Mouse (Mus musculus) megakaryocyte, embryonic 14.5 days (primary cell): ENCODE measurements around the gene Enpp3. TPM values are rescaled to one million over a fixed set of nuclear protein-coding genes. Genes with fewer than 3 reads are reported as not detected.

ENCODE experiments used
- H3K27me3 ChIP-seq: replicated peaks from 2 replicates; pipeline ENCODE3; 2012; ENCODE audit warnings: inconsistent platforms
- H3K36me3 ChIP-seq: replicated peaks from 2 replicates; pipeline ENCODE3; 2012; ENCODE audit warnings: low read length, inconsistent platforms, mixed read lengths
- H3K4me1 ChIP-seq: 2 replicates; pipeline ENCODE4 v1.6.1; 2012; ENCODE audit warnings: inconsistent platforms
- H3K4me3 ChIP-seq: replicated peaks from 2 replicates; pipeline ENCODE3; 2012; ENCODE audit warnings: moderate library complexity, mild to moderate bottlenecking, inconsistent platforms
- H3K9me3 ChIP-seq: 2 replicates; pipeline ENCODE4 v1.6.1; 2012; ENCODE audit warnings: inconsistent platforms
- FLI1 ChIP-seq: IDR thresholded peaks from 2 replicates; pipeline ENCODE4 v1.6.1; 2012; ENCODE audit warnings: low read length, inconsistent platforms, mixed read lengths
- GATA1 ChIP-seq: IDR thresholded peaks from 3 replicates; pipeline ENCODE4 v1.6.1; 2012; ENCODE audit warnings: mixed read lengths, low read length, inconsistent platforms, borderline replicate concordance
- polyA plus RNA-seq: library from polyadenylated mRNA; stranded (reverse); fragments of >175 nt; gene quantifications from 2 replicates; pipeline ENCODE4 v1.2.3, GENCODE M21; 2012; ENCODE audit warnings: low replicate concordance; ENCODE audit not compliant: insufficient read depth

Enpp3 gene
- polyA plus RNA-seq, 1 experiment, result not detected

- Histone ChIP-seq H3K27me3 (no peaks in the 10 kb centered on the region), H3K4me3 (no peak overlapping the region), H3K9me3 (peaks cover 4% of the 10 kb centered on the region; the same call in 1 of the 2 replicates), H3K36me3 (no peaks in the 10 kb centered on the region), H3K4me1 (no peaks in the 10 kb centered on the region)
- no peak for TF ChIP-seq FLI1
- no peak for TF ChIP-seq GATA1
Observed at GRCm38 (mm10) chr10:24767695-24768094, 74.9 kb downstream of the Enpp3 start.

GRCm38 (mm10) chr10:24766061-24766460 lies 76.6 kb downstream of the Enpp3 start:
- TF ChIP-seq GATA1 (no peak), FLI1 (no peak)
- Histone ChIP-seq H3K4me3 (no peak overlapping the region), H3K9me3 (no peaks in the 10 kb centered on the region), H3K4me1 (no peaks in the 10 kb centered on the region), H3K36me3 (no peaks in the 10 kb centered on the region), H3K27me3 (no peaks in the 10 kb centered on the region)

DNA sequence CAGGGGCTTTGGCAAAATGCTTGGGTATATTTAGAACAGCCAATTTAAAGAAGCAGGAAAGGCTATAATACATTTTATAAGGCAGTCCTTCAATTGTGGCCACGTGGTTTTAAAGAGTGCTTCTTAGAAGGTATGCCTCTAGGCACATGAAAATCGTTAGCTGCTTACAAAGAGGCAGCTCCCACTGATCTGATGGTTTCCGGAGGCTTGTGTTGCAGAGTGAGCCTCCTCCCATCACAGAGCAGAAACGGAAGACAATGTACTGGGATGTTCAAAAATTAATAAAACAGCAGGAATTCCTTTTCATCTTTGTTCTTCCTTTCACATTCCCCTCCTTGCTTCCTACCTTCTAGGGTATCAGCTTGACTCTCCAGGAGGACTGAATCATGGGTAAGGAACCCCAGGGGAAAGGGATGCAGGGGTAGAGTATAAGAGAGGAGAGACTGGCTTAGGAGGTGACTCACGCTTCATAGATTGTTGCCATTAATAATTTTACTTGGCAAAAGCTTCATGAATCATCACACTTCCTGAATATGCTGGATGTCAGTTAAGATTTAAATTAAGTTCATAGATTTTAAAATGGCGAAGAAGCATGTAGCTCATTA lies 77.4 kb downstream of the Enpp3 start:
- no peaks in the 10 kb centered on the region for H3K4me1 ChIP-seq
- no peaks in the 10 kb centered on the region for H3K27me3 ChIP-seq
- H3K36me3 ChIP-seq, result no peaks in the 10 kb centered on the region
- H3K9me3 ChIP-seq, result no peaks in the 10 kb centered on the region
- TF ChIP-seq GATA1 (no peak), FLI1 (no peak)
- no peak overlapping the region for H3K4me3 ChIP-seq

DNA sequence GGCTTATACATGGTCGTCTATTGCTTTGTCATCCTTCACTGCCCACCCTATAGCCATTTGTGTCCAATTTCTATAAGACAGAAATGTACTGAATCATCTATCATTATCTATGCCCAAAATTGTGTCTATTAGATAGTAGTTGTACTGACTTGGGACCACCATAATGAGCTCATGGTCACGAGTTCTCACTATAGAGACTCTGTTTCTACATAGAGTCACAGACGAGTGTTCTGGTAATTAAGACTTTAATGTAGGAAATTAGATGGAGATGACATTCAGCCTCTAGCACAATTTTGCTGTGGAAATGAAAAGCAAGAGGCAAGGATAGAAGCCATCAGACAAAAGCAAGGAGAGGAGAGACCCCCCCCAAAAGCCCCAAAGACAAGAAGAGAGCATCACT lies 78.0 kb downstream of the Enpp3 start:
- no peaks in the 10 kb centered on the region for H3K27me3 ChIP-seq
- no peak overlapping the region for H3K4me3 ChIP-seq
- no peak for TF ChIP-seq FLI1
- no peak for TF ChIP-seq GATA1
- H3K9me3 ChIP-seq, result no peaks in the 10 kb centered on the region
- no peaks in the 10 kb centered on the region for H3K36me3 ChIP-seq
- H3K4me1 ChIP-seq, result no peaks in the 10 kb centered on the region

DNA sequence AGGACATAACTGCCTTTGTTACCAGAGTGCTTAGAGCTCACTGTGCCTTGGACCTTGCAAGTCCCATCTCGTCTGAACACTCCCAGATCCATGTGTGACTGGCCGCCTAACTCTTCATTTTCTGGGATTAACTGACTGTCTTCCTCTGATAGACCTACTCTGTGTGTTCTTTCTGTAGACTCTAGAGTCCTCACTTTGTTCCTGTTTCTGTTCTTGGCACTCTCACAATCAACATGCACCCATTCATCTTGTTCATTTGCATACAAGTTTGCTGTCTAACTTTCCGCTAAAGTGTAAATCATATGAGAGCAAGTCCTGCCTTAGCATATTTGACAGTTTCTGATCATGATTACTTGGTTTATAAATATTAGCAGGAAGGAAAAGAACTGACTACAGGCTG lies 79.4 kb downstream of the Enpp3 start:
- no peaks in the 10 kb centered on the region for H3K4me1 ChIP-seq
- H3K27me3 ChIP-seq, result no peaks in the 10 kb centered on the region
- H3K9me3 ChIP-seq, result no peaks in the 10 kb centered on the region
- no peak overlapping the region for H3K4me3 ChIP-seq
- no peaks in the 10 kb centered on the region for H3K36me3 ChIP-seq
- TF ChIP-seq GATA1 (no peak), FLI1 (no peak)

- Histone ChIP-seq H3K9me3 (no peaks in the 10 kb centered on the region), H3K4me1 (peaks cover 8% of the 10 kb centered on the region), H3K36me3 (no peaks in the 10 kb centered on the region), H3K4me3 (no peak overlapping the region), H3K27me3 (no peaks in the 10 kb centered on the region)
- TF ChIP-seq GATA1 (no peak), FLI1 (no peak)
Observed at GRCm38 (mm10) chr10:24758326-24758915, 84.2 kb downstream of the Enpp3 start.

DNA sequence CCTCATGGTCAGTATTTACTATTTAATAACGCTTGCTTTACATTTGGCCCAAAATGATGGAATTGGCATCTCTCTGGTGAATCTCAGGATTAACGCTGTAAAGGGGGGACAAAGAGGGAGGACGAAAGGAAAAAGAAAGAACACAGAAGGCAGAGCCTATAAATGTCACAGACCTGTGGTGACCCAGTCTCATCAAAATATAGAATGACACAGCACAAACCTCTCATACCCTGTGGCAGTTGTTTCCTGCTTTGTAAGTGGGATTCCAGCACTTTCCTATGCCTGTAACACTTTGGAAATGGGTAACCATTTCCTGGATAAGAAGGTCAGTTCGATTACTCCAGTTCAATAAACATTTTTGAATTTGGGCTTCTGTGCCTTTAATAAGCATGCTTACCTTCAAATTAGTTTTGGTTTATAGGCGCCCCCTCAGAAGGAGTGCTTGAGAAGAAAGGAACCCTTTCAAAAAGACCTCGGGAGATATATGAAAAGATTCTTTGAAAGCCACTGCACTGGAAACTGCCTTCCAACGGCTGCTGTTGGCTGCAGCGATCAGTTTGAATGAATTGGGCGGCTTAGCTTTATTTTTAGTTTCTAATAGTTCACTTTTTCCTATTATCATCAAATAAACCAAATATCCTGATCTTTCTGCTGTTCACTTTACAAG lies 87.6 kb downstream of the Enpp3 start:
- Histone ChIP-seq H3K9me3 (no peaks in the 10 kb centered on the region), H3K27me3 (no peaks in the 10 kb centered on the region), H3K4me1 (peaks cover 8% of the 10 kb centered on the region), H3K36me3 (no peaks in the 10 kb centered on the region), H3K4me3 (no peak overlapping the region)
- no peak for TF ChIP-seq GATA1
- no peak for TF ChIP-seq FLI1

- H3K36me3 ChIP-seq, result no peaks in the 10 kb centered on the region
- no peak overlapping the region for H3K4me3 ChIP-seq
- no peaks in the 10 kb centered on the region for H3K27me3 ChIP-seq
- H3K9me3 ChIP-seq, result no peaks in the 10 kb centered on the region
- TF ChIP-seq FLI1, result no peak
- no peak for TF ChIP-seq GATA1
- H3K4me1 ChIP-seq, result peaks cover 8% of the 10 kb centered on the region
Observed at GRCm38 (mm10) chr10:24754251-24754835, 88.3 kb downstream of the Enpp3 start.

DNA sequence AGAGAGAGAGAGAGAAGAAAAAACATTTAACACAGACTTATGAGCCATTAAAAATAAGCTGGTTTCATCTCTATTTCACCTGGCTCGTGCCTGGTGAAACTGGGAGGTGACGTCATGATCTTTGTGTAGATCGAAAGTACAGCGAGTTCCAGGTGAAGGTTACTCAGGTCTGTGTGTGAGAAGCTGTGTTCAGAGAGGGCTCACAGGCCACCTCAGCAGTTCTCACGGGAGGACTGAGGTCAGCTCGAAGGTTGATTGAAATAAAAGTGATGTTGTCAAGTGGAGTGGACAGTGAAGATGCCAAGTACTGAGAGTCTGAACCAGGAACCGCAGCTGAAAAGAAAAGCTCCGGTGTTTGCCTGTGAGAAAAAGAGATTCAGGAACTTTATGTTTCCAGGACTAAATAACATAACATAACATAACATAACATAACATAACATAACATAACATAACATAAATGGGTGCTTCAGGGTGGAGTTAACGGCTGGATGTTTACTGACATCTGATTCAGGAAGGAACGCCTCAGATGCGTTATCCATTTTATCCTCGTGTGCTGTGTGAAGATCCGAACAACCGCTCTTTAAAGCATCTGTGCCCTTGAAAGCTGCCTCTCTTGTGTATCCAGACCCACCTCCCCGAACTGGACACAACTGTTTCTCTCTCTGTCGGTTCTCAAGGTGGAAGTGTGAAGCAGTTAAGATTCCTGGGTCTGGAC lies 88.9 kb downstream of the Enpp3 start:
- Histone ChIP-seq H3K4me3 (no peak overlapping the region), H3K9me3 (no peaks in the 10 kb centered on the region), H3K27me3 (no peaks in the 10 kb centered on the region), H3K36me3 (no peaks in the 10 kb centered on the region), H3K4me1 (peaks cover 8% of the 10 kb centered on the region)
- TF ChIP-seq GATA1 (no peak), FLI1 (no peak)

DNA sequence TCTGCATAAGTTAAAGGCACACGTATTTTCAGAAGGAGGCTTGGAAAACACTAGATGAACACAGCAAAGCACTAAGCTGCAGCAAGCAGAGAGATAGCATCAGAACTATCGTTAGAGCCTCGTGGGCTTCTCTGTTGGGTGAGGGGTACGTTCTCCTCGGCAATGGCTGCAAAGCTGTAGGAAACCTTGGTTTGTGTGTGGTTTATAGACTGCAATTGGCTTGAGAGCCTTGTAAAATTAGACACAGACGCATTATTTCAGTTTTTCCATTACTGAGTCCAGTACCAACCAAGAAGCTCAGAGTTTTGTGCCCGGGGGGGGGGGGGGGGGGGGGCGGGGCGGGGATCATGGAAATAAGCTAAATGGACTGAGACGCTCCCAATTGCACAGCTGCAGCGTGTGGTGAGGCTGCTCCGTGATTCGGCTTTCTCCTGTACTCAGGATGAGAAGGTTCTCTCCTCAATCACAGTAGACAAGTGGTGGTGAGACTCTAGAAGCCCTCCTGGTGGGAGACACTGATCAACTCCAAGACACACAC lies 99.6 kb downstream of the Enpp3 start:
- TF ChIP-seq FLI1, result no peak
- TF ChIP-seq GATA1, result no peak
- Histone ChIP-seq H3K9me3 (no peaks in the 10 kb centered on the region), H3K36me3 (no peaks in the 10 kb centered on the region), H3K4me3 (no peak overlapping the region), H3K27me3 (no peaks in the 10 kb centered on the region), H3K4me1 (no peaks in the 10 kb centered on the region)
